Mouse (Mus musculus): ENCODE measurements at regions not wholly inside any gene's neighbourhood (a gene's known extent, or its start where the extent isn't known, plus 50 kb on each side); places are given as distances from the start of the nearest gene placed in this dataset.

- TF ChIP-seq CTCF (IDR thresholded peaks at IDR 0.05; ENCODE audit: insufficient read depth, low read depth, low read length) (no peak), POLR2A (IDR thresholded peaks at IDR 0.05; ENCODE audit: insufficient read depth, low read depth, low read length) (no peak)
Measured at GRCm38 (mm10) chr7:73323556-73323955, 51.8 kb upstream of the Rgma start.
